Mouse (Mus musculus) megakaryocyte-erythroid progenitor cell, adult 5-6 weeks (primary cell): ENCODE results near the gene Fbxl16. TPM values are rescaled to one million over a fixed set of nuclear protein-coding genes. Genes with fewer than 3 reads are reported as not detected.
"Not testable (repeated sequence)": the region's sequence is repeated elsewhere in the genome, so short reads cannot be mapped to it uniquely, and the experiment has no call there.

Source experiments
- ATAC-seq: replicated peaks from 2 replicates; pipeline ENCODE4 v1.8.0; 2016; ENCODE audit warnings: mild to moderate bottlenecking, inconsistent platforms; ENCODE audit not compliant: severe bottlenecking, poor library complexity, low FRiP score, low TSS enrichment
- total RNA-seq, 2 experiments: library from RNA; stranded (forward) in 1 of 2; stranded (reverse) in 1 of 2; fragments of 200-1000, 215-1000 nt in 1 of 2; fragments of >200 nt in 1 of 2; fragmentation: Nextera tagmentation in 1 of 2; gene quantifications; 2 replicates each; pipeline ENCODE4 v1.2.3; 2014 to 2017

Fbxl16 gene
- total RNA-seq, 2 experiments from 2014 or later = 0.26 TPM; not detected in 1

GRCm38 (mm10) chr17:25794197-25794596 lies 14.7 kb upstream of the Fbxl16 start:
- no peak for ATAC-seq

- ATAC-seq = no peak
Observed at GRCm38 (mm10) chr17:25794998-25795397, 13.9 kb upstream of the Fbxl16 start.

GRCm38 (mm10) chr17:25795609-25796092 lies 13.2 kb upstream of the Fbxl16 start, which contains the start of gene AC134908.4:
Gene AC134908.4, minus strand, starts transcription at chr17:25795659.
- no peak for ATAC-seq

GRCm38 (mm10) chr17:25796211-25796771 lies 12.6 kb upstream of the Fbxl16 start:
- no peak for ATAC-seq

- ATAC-seq = peak; percentile 62
Observed at GRCm38 (mm10) chr17:25796951-25797369, 11.9 kb upstream of the Fbxl16 start, which contains the start of gene Metrn. Gene Metrn, minus strand, starts transcription at chr17:25797136.

- peak; percentile 71 for ATAC-seq
Observed at GRCm38 (mm10) chr17:25801029-25801428, 7.9 kb upstream of the Fbxl16 start.

- no peak for ATAC-seq
Observed at GRCm38 (mm10) chr17:25802825-25803517, 5.9 kb upstream of the Fbxl16 start.

- no peak for ATAC-seq
Observed at GRCm38 (mm10) chr17:25806507-25806906, 2.4 kb upstream of the Fbxl16 start.

GRCm38 (mm10) chr17:25807452-25807851 lies 1.4 kb upstream of the Fbxl16 start:
- ATAC-seq = not testable (repeated sequence)

GRCm38 (mm10) chr17:25808028-25808427 lies 857 bp upstream of the Fbxl16 start:
- no peak for ATAC-seq

GRCm38 (mm10) chr17:25809606-25810340 lies 888 bp downstream of the Fbxl16 start:
- no peak for ATAC-seq

- no peak for ATAC-seq
Observed at GRCm38 (mm10) chr17:25810890-25811289, 2.0 kb downstream of the Fbxl16 start.

- peak; percentile 69 for ATAC-seq
Observed at GRCm38 (mm10) chr17:25813471-25813870, 4.6 kb downstream of the Fbxl16 start.

- no peak for ATAC-seq
Observed at GRCm38 (mm10) chr17:25817662-25818061, 8.8 kb downstream of the Fbxl16 start.

- 0 out of 2 replicates have a peak, but pooled peaks have one; percentile 23 for ATAC-seq
Observed at GRCm38 (mm10) chr17:25818851-25819780, 10.2 kb downstream of the Fbxl16 start.

GRCm38 (mm10) chr17:25823452-25823851 lies 14.6 kb downstream of the Fbxl16 start, which contains the start of gene Wdr24:
Gene Wdr24, plus strand, starts transcription at chr17:25823627.
- peak; percentile 72 for ATAC-seq

- no peak for ATAC-seq
Observed at GRCm38 (mm10) chr17:25824362-25825142, 15.7 kb downstream of the Fbxl16 start.

GRCm38 (mm10) chr17:25825311-25825710 lies 16.4 kb downstream of the Fbxl16 start:
- ATAC-seq = no peak
